Mouse (Mus musculus): ENCODE data around the gene Tubb2b. TPM values are rescaled to one million over a fixed set of nuclear protein-coding genes. Genes with fewer than 3 reads are reported as not detected.
A peak's percentile ranks its signal among the peaks of the same experiment; 100 is the strongest.

Tubb2b gene
- total and polyA plus RNA-seq, 2 experiments from 2014 or later, result 937 to 4,995 TPM

- peak; percentile 28; the same call in 1 of the 2 replicates for TF ChIP-seq CTCF (IDR thresholded peaks at IDR 0.05)
- Histone ChIP-seq H3K36me3 (ENCODE audit: insufficient read depth, low read length) (no peaks in the 10 kb centered on the region), H3K27me3 (ENCODE audit: insufficient read depth, low read length) (no peaks in the 10 kb centered on the region), H3K27ac (ENCODE audit: low read depth, low read length) (peak overlapping the region; percentile 95), H3K4me1 (ENCODE audit: insufficient read depth, low read length) (peaks cover 10% of the 10 kb centered on the region), H3K4me3 (ENCODE audit: low read depth, low read length) (peak overlapping the region; percentile 35), H3K9me3 (ENCODE audit: low read length) (no peaks in the 10 kb centered on the region), H3K9ac (replicated peaks; ENCODE audit: low read length, poor library complexity, severe bottlenecking) (peak overlapping the region; percentile 55), H3K4me2 (ENCODE audit: low read depth, low read length, poor library complexity, severe bottlenecking) (peak overlapping the region; percentile 59)
- ATAC-seq (ENCODE audit: low FRiP score) (peak; percentile 89), DNase-seq (ENCODE audit: low spot score) (peak; percentile 96)
- WGBS, result under 1% methylated on average over 23 of the region's 23 CpGs
Measured at GRCm38 (mm10) chr13:34148767-34149392, 18.6 kb upstream of the Tubb2b start.

GRCm38 (mm10) chr13:34148181-34148580 is 17.9 kb upstream of the Tubb2b start:
- Histone ChIP-seq H3K4me2 (ENCODE audit: low read depth, low read length, poor library complexity, severe bottlenecking) (peak overlapping the region; percentile 59), H3K27me3 (ENCODE audit: insufficient read depth, low read length) (no peaks in the 10 kb centered on the region), H3K4me1 (ENCODE audit: insufficient read depth, low read length) (peaks cover 10% of the 10 kb centered on the region), H3K9ac (replicated peaks; ENCODE audit: low read length, poor library complexity, severe bottlenecking) (peak overlapping the region; percentile 55), H3K27ac (ENCODE audit: low read depth, low read length) (peak overlapping the region; percentile 95), H3K9me3 (ENCODE audit: low read length) (no peaks in the 10 kb centered on the region), H3K4me3 (ENCODE audit: low read depth, low read length) (peak overlapping the region; percentile 35), H3K36me3 (ENCODE audit: insufficient read depth, low read length) (no peaks in the 10 kb centered on the region)
- 23% methylated on average over 3 of the region's 3 CpGs for WGBS
- TF ChIP-seq CTCF (IDR thresholded peaks at IDR 0.05), result no peak
- ATAC-seq (ENCODE audit: low FRiP score) (peak; percentile 2; the same call in 1 of the 2 replicates), DNase-seq (ENCODE audit: low spot score) (no peak)

GRCm38 (mm10) chr13:34146916-34147315 is 16.6 kb upstream of the Tubb2b start:
- Histone ChIP-seq H3K9ac (replicated peaks; ENCODE audit: low read length, poor library complexity, severe bottlenecking) (no peak overlapping the region), H3K27ac (ENCODE audit: low read depth, low read length) (peak overlapping the region; percentile 95), H3K9me3 (ENCODE audit: low read length) (no peaks in the 10 kb centered on the region), H3K4me2 (ENCODE audit: low read depth, low read length, poor library complexity, severe bottlenecking) (no peak overlapping the region), H3K27me3 (ENCODE audit: insufficient read depth, low read length) (no peaks in the 10 kb centered on the region), H3K4me3 (ENCODE audit: low read depth, low read length) (no peak overlapping the region), H3K36me3 (ENCODE audit: insufficient read depth, low read length) (no peaks in the 10 kb centered on the region), H3K4me1 (ENCODE audit: insufficient read depth, low read length) (peaks cover 10% of the 10 kb centered on the region)
- peak; percentile 50 for TF ChIP-seq CTCF (IDR thresholded peaks at IDR 0.05)
- ATAC-seq (ENCODE audit: low FRiP score) (no peak), DNase-seq (ENCODE audit: low spot score) (no peak)
- WGBS, result 50% methylated on average over 3 of the region's 3 CpGs

GRCm38 (mm10) chr13:34143389-34143788 is 13.1 kb upstream of the Tubb2b start:
- H3K27me3 ChIP-seq (ENCODE audit: insufficient read depth, low read length), result no peaks in the 10 kb centered on the region
- no peak for ATAC-seq (ENCODE audit: low FRiP score)
- H3K4me2 ChIP-seq (ENCODE audit: low read depth, low read length, poor library complexity, severe bottlenecking), result no peak overlapping the region
- no peak overlapping the region for H3K9ac ChIP-seq (replicated peaks; ENCODE audit: low read length, poor library complexity, severe bottlenecking)
- H3K9me3 ChIP-seq (ENCODE audit: low read length), result no peaks in the 10 kb centered on the region
- H3K4me1 ChIP-seq (ENCODE audit: insufficient read depth, low read length), result peaks cover 9% of the 10 kb centered on the region
- no peaks in the 10 kb centered on the region for H3K36me3 ChIP-seq (ENCODE audit: insufficient read depth, low read length)
- no peak overlapping the region for H3K4me3 ChIP-seq (ENCODE audit: low read depth, low read length)
- no peak for DNase-seq (ENCODE audit: low spot score)
- TF ChIP-seq CTCF (IDR thresholded peaks at IDR 0.05), result no peak
- no peak overlapping the region for H3K27ac ChIP-seq (ENCODE audit: low read depth, low read length)
- 25% methylated on average over 5 of the region's 5 CpGs for WGBS

- no peak overlapping the region for H3K4me3 ChIP-seq (ENCODE audit: low read depth, low read length)
- no peaks in the 10 kb centered on the region for H3K9me3 ChIP-seq (ENCODE audit: low read length)
- 21% methylated on average over 7 of the region's 7 CpGs for WGBS
- TF ChIP-seq CTCF (IDR thresholded peaks at IDR 0.05), result no peak
- peaks cover 10% of the 10 kb centered on the region; the same call in 1 of the 2 replicates for H3K4me1 ChIP-seq (ENCODE audit: insufficient read depth, low read length)
- no peak overlapping the region for H3K4me2 ChIP-seq (ENCODE audit: low read depth, low read length, poor library complexity, severe bottlenecking)
- DNase-seq (ENCODE audit: low spot score) (peak; percentile 85), ATAC-seq (ENCODE audit: low FRiP score) (no peak)
- no peaks in the 10 kb centered on the region for H3K27me3 ChIP-seq (ENCODE audit: insufficient read depth, low read length)
- no peaks in the 10 kb centered on the region for H3K36me3 ChIP-seq (ENCODE audit: insufficient read depth, low read length)
- peak overlapping the region; percentile 43; the same call in 1 of the 2 replicates for H3K27ac ChIP-seq (ENCODE audit: low read depth, low read length)
- H3K9ac ChIP-seq (replicated peaks; ENCODE audit: low read length, poor library complexity, severe bottlenecking), result 0 out of 2 replicates have a peak overlapping the region, but pooled peaks have one; percentile 33
Measured at GRCm38 (mm10) chr13:34136605-34137004, 6.3 kb upstream of the Tubb2b start.

- no peaks in the 10 kb centered on the region for H3K36me3 ChIP-seq (ENCODE audit: insufficient read depth, low read length)
- peak overlapping the region; percentile 69; the same call in 1 of the 2 replicates for H3K4me3 ChIP-seq (ENCODE audit: low read depth, low read length)
- WGBS, result 13% methylated on average over 7 of the region's 7 CpGs
- H3K27me3 ChIP-seq (ENCODE audit: insufficient read depth, low read length), result no peaks in the 10 kb centered on the region
- DNase-seq (ENCODE audit: low spot score) (no peak), ATAC-seq (ENCODE audit: low FRiP score) (no peak)
- H3K27ac ChIP-seq (ENCODE audit: low read depth, low read length), result peak overlapping the region; percentile 100
- peaks cover 11% of the 10 kb centered on the region; the same call in 1 of the 2 replicates for H3K4me1 ChIP-seq (ENCODE audit: insufficient read depth, low read length)
- no peak for TF ChIP-seq CTCF (IDR thresholded peaks at IDR 0.05)
- H3K9me3 ChIP-seq (ENCODE audit: low read length), result no peaks in the 10 kb centered on the region
- H3K4me2 ChIP-seq (ENCODE audit: low read depth, low read length, poor library complexity, severe bottlenecking), result peak overlapping the region; percentile 86
- peak overlapping the region; percentile 92 for H3K9ac ChIP-seq (replicated peaks; ENCODE audit: low read length, poor library complexity, severe bottlenecking)
Measured at GRCm38 (mm10) chr13:34134276-34134675, 4.0 kb upstream of the Tubb2b start.
